Mouse (Mus musculus): ENCODE results near the gene Dnah2. TPM values are rescaled to one million over a fixed set of nuclear protein-coding genes. Genes with fewer than 3 reads are reported as not detected.
A peak's percentile ranks its signal among the peaks of the same experiment; 100 is the strongest.

Dnah2 gene
- polyA plus RNA-seq, 1 experiment, result 0.22 TPM

DNA sequence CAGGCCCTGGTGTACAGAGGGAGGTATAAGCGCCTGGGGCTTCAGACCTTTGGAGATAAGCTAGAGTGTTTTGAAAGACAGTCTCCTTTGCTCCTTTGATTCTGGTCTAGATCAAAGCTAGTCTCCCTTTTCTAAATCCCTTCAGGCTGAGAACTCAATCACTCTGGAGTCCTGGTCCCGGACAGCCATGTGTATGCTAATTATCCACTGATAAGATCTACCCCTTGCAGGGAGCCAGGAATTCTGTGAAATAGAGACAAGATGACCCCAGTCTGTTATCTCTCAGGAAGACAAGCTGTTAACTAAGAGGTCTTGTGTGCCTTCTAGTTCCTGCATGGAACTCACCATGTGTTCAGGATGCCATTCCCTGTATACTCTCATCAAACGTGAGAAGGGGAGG lies 111.6 kb downstream of the Dnah2 start:
- Histone ChIP-seq H3K27me3 (ENCODE audit: control insufficient read depth, insufficient read depth, low read length) (no peaks in the 10 kb centered on the region), H3K4me1 (ENCODE audit: control insufficient read depth, insufficient read depth, insufficient read length, low read length) (0 out of 2 replicates have a peak, but pooled peaks cover under 1% of the 10 kb centered on the region)
- 65% methylated on average over 3 of the region's 3 CpGs for WGBS

GRCm38 (mm10) chr11:69433189-69433588 lies 115.7 kb downstream of the Dnah2 start:
- TF ChIP-seq POLR2A (IDR thresholded peaks at IDR 0.05; ENCODE audit: low read depth, low read length) (no peak), CTCF (IDR thresholded peaks at IDR 0.05; ENCODE audit: extremely low read depth, insufficient read length, insufficient replicate concordance, low read depth, low read length) (no peak)
- 62% methylated on average over 6 of the region's 6 CpGs for WGBS
- no peaks in the 10 kb centered on the region for H3K27me3 ChIP-seq (ENCODE audit: control insufficient read depth, insufficient read depth, low read length)
- no peaks in the 10 kb centered on the region for H3K36me3 ChIP-seq (ENCODE audit: control insufficient read depth, insufficient read depth, low read length)
- no peak overlapping the region for H3K27ac ChIP-seq (ENCODE audit: insufficient read depth, low read depth, low read length)
- peaks cover 4% of the 10 kb centered on the region for H3K4me1 ChIP-seq (ENCODE audit: control insufficient read depth, insufficient read depth, insufficient read length, low read length)
- no peak overlapping the region for H3K4me3 ChIP-seq (ENCODE audit: low read depth, low read length)

More for the DNA sequence above, 111.6 kb downstream of the Dnah2 start:
- no peaks in the 10 kb centered on the region for H3K36me3 ChIP-seq (ENCODE audit: control insufficient read depth, insufficient read depth, low read length)
- no peak for TF ChIP-seq CTCF (IDR thresholded peaks at IDR 0.05; ENCODE audit: extremely low read depth, insufficient read length, insufficient replicate concordance, low read depth, low read length)
- TF ChIP-seq POLR2A (IDR thresholded peaks at IDR 0.05; ENCODE audit: low read depth, low read length), result no peak
- no peak overlapping the region for H3K27ac ChIP-seq (ENCODE audit: insufficient read depth, low read depth, low read length)
- H3K4me3 ChIP-seq (ENCODE audit: low read depth, low read length), result no peak overlapping the region

DNA sequence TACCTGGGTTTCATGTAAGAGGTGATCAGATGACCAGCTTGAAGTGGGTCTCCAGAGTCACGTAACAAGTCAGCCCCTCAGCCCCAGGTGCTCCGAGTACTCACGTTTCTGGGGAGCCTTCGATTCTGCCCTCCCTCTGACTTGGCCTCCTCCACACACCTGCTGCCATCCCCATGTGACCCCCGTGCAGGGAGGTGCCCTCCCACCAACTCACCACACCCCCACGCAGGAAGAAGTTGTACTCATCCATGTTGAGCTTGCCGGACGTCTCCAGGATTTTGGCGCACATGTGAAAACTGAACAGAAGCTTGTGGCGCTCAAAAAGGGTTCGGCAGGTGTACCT lies 116.3 kb downstream of the Dnah2 start:
- peaks cover 4% of the 10 kb centered on the region for H3K4me1 ChIP-seq (ENCODE audit: control insufficient read depth, insufficient read depth, insufficient read length, low read length)
- no peak overlapping the region for H3K4me3 ChIP-seq (ENCODE audit: low read depth, low read length)
- no peaks in the 10 kb centered on the region for H3K36me3 ChIP-seq (ENCODE audit: control insufficient read depth, insufficient read depth, low read length)
- TF ChIP-seq CTCF (IDR thresholded peaks at IDR 0.05; ENCODE audit: extremely low read depth, insufficient read length, insufficient replicate concordance, low read depth, low read length) (no peak), POLR2A (IDR thresholded peaks at IDR 0.05; ENCODE audit: low read depth, low read length) (no peak)
- H3K27me3 ChIP-seq (ENCODE audit: control insufficient read depth, insufficient read depth, low read length), result no peaks in the 10 kb centered on the region
- 57% methylated on average over 11 of the region's 11 CpGs for WGBS
- no peak overlapping the region for H3K27ac ChIP-seq (ENCODE audit: insufficient read depth, low read depth, low read length)

GRCm38 (mm10) chr11:69431829-69432639 lies 116.9 kb downstream of the Dnah2 start:
- 32% methylated on average over 11 of the region's 11 CpGs for WGBS
- Histone ChIP-seq H3K27ac (ENCODE audit: insufficient read depth, low read depth, low read length) (no peak overlapping the region), H3K36me3 (ENCODE audit: control insufficient read depth, insufficient read depth, low read length) (no peaks in the 10 kb centered on the region), H3K4me1 (ENCODE audit: control insufficient read depth, insufficient read depth, insufficient read length, low read length) (peaks cover 4% of the 10 kb centered on the region), H3K4me3 (ENCODE audit: low read depth, low read length) (no peak overlapping the region), H3K27me3 (ENCODE audit: control insufficient read depth, insufficient read depth, low read length) (no peaks in the 10 kb centered on the region)
- TF ChIP-seq CTCF (IDR thresholded peaks at IDR 0.05; ENCODE audit: extremely low read depth, insufficient read length, insufficient replicate concordance, low read depth, low read length) (peak; percentile 63; the same call in 1 of the 2 replicates), POLR2A (IDR thresholded peaks at IDR 0.05; ENCODE audit: low read depth, low read length) (no peak)

- H3K4me1 ChIP-seq (ENCODE audit: control insufficient read depth, insufficient read depth, insufficient read length, low read length), result peaks cover 4% of the 10 kb centered on the region
- TF ChIP-seq CTCF (IDR thresholded peaks at IDR 0.05; ENCODE audit: extremely low read depth, insufficient read length, insufficient replicate concordance, low read depth, low read length), result no peak
- H3K4me3 ChIP-seq (ENCODE audit: low read depth, low read length), result no peak overlapping the region
Measured at GRCm38 (mm10) chr11:69430631-69431030, 118.3 kb downstream of the Dnah2 start.

GRCm38 (mm10) chr11:69429313-69429712 lies 119.6 kb downstream of the Dnah2 start:
- H3K27ac ChIP-seq (ENCODE audit: insufficient read depth, low read depth, low read length), result peak overlapping the region; percentile 35; the same call in 1 of the 2 replicates
- no peak for TF ChIP-seq POLR2A (IDR thresholded peaks at IDR 0.05; ENCODE audit: low read depth, low read length)
- no peak for TF ChIP-seq CTCF (IDR thresholded peaks at IDR 0.05; ENCODE audit: extremely low read depth, insufficient read length, insufficient replicate concordance, low read depth, low read length)
- no peak overlapping the region for H3K4me3 ChIP-seq (ENCODE audit: low read depth, low read length)
- H3K36me3 ChIP-seq (ENCODE audit: control insufficient read depth, insufficient read depth, low read length), result no peaks in the 10 kb centered on the region
- peaks cover 4% of the 10 kb centered on the region for H3K4me1 ChIP-seq (ENCODE audit: control insufficient read depth, insufficient read depth, insufficient read length, low read length)
- WGBS, result 29% methylated on average over 2 of the region's 2 CpGs
- H3K27me3 ChIP-seq (ENCODE audit: control insufficient read depth, insufficient read depth, low read length), result no peaks in the 10 kb centered on the region

More at GRCm38 (mm10) chr11:69430631-69431030, 118.3 kb downstream of the Dnah2 start:
- WGBS, result 90% methylated on average over 15 of the region's 15 CpGs
- H3K27me3 ChIP-seq (ENCODE audit: control insufficient read depth, insufficient read depth, low read length), result no peaks in the 10 kb centered on the region
- no peak overlapping the region for H3K27ac ChIP-seq (ENCODE audit: insufficient read depth, low read depth, low read length)
- no peaks in the 10 kb centered on the region for H3K36me3 ChIP-seq (ENCODE audit: control insufficient read depth, insufficient read depth, low read length)

- WGBS, result 15% methylated on average over 4 of the region's 4 CpGs
- no peaks in the 10 kb centered on the region for H3K36me3 ChIP-seq (ENCODE audit: control insufficient read depth, insufficient read depth, low read length)
- H3K27me3 ChIP-seq (ENCODE audit: control insufficient read depth, insufficient read depth, low read length), result no peaks in the 10 kb centered on the region
- peak overlapping the region; percentile 35; the same call in 1 of the 2 replicates for H3K27ac ChIP-seq (ENCODE audit: insufficient read depth, low read depth, low read length)
- H3K4me1 ChIP-seq (ENCODE audit: control insufficient read depth, insufficient read depth, insufficient read length, low read length), result peaks cover 7% of the 10 kb centered on the region
- H3K4me3 ChIP-seq (ENCODE audit: low read depth, low read length), result no peak overlapping the region
- TF ChIP-seq CTCF (IDR thresholded peaks at IDR 0.05; ENCODE audit: extremely low read depth, insufficient read length, insufficient replicate concordance, low read depth, low read length) (no peak), POLR2A (IDR thresholded peaks at IDR 0.05; ENCODE audit: low read depth, low read length) (no peak)
Measured at GRCm38 (mm10) chr11:69428751-69429150, 120.2 kb downstream of the Dnah2 start.
